Mouse (Mus musculus) heart, adult 2 months (tissue): ENCODE results near the gene Ghdc.

ENCODE experiments used
- EP300 ChIP-seq: fragments of 200-500 bp; IDR thresholded peaks from 2 replicates; pipeline ENCODE4 v1.6.1; 2011; ENCODE audit warnings: low read depth, low read length, control low read depth; ENCODE audit not compliant: insufficient read depth
- POLR2A ChIP-seq: fragments of 200-500 bp; IDR thresholded peaks from 2 replicates; pipeline ENCODE4 v1.6.1; 2011; ENCODE audit warnings: mild to moderate bottlenecking, low read depth, low read length, control low read depth; ENCODE audit not compliant: insufficient read depth

DNA sequence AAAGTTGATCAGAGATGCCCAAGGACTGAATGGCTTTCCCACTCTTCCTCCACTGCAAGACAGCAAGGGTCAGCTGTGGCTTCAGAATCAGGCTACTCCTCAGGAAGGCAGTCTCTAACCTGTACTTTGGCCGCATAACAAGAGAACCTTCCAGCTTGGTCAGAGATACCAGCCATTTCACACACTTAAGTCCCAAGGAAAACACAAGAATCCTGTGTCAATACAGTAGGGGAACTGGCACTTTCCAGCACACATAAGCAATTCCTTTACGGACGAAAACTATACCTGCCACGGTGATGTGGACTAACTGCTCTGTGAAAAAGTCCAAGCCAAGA lies 34.0 kb downstream of the Ghdc start:
- TF ChIP-seq EP300 (no peak), POLR2A (no peak)
